Mouse (Mus musculus) left cerebral cortex, postnatal 4 days (tissue): ENCODE results near the gene Trp53i11. TPM values are rescaled to one million over a fixed set of nuclear protein-coding genes. Genes with fewer than 3 reads are reported as not detected.

ENCODE experiments used
- DNase-seq: peaks from one replicate; pipeline ENCODE4 v3.0.0-alpha.2; 2022
- intact Hi-C: fragments of 180-260 bp; cut with DNase I; formaldehyde crosslinking; loops from one replicate; pipeline ENCODE4 v1.15.1; 2025
- total RNA-seq, 2 experiments: library from RNA; stranded (reverse); gene quantifications; 2 replicates each; pipeline ENCODE4 v1.2.3; 2021

The Trp53i11 gene
- total RNA-seq, 2 experiments from 2014 or later: 89.0 to 93.9 TPM

GRCm38 (mm10) chr2:93170845-93171200, 16.5 kb upstream of the Trp53i11 start:
- peak; percentile 74 for DNase-seq
- intact Hi-C loops: no loop called here

- intact Hi-C loops: no loop called here
- no peak for DNase-seq
Measured at GRCm38 (mm10) chr2:93171929-93172328, 15.4 kb upstream of the Trp53i11 start.

GRCm38 (mm10) chr2:93172460-93172859, 14.9 kb upstream of the Trp53i11 start:
- no peak for DNase-seq
- intact Hi-C loops: no loop called here

GRCm38 (mm10) chr2:93174159-93174558, 13.2 kb upstream of the Trp53i11 start:
- intact Hi-C loops: no loop called here
- peak; percentile 46 for DNase-seq

DNA sequence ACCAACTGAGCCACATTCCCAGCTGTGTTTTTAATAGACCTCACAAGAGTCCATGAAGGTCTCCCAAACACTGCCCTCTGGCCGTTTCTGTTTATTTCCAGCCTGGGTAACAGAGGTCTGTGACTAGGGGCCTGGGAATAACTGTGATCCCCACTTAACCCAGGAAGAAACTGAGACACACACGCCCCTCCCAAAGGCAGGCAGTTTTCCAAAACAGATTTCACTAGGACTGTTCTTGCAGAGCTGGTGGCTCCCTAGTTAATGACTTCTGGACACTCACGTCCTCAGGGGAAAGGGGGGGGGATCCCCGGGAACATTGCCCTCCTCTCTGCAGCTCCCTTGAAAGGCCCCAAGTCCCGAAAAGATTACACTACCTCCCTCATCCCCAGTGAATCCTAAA, 12.1 kb upstream of the Trp53i11 start:
- no peak for DNase-seq
- intact Hi-C loops: no loop called here

DNA sequence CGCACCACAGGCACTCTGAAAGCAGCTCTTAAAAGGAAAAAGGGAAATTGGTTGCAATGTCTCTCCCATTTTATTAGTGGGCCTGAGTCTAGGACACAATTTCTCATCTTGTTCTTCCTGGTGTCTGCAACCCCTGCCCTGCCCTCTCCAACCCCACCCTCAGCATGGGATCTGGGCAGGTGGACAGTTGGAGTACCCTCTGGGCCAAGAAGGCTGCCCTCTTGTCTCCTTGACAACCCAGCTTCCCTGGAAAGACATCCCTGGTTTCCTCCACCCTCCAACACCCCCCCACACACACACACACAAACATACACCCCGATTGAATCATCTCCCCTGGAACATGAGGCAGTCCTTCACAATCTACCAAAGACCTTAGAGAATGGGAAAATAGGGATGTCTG, 11.6 kb upstream of the Trp53i11 start:
- intact Hi-C loops: no loop called here
- DNase-seq: no peak

DNA sequence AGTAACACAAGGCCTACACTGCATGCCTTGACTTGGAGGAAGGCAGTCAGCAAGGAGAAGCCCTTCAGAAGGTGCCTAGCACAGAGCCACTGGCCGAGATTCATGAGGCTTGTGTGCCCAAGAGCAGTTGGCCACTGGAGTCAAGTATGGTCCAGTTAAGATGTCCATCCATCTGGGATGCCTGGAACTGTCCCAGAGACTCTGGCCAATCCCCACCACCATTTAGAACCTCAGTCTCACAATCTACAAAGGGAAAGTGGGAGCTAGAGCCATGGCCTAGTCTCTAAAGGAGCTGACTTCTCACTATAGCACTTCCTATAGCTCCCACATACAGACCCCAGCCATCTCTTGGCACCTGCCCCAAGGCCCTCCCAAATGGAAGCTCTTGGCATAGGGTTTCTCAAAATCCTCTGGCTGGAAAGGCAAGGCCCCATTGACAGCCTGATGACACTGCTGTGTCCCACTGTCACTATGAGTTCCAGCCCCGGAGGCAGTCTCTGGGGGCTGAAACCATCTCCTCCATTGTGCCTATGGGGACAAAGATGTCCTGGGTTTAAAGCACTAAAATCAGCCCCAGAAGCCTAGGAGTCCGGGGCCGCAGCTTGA, 11.1 kb upstream of the Trp53i11 start:
- peak; percentile 81 for DNase-seq
- intact Hi-C loops: no loop called here

- intact Hi-C loops: no loop called here
- peak; percentile 97 for DNase-seq
Measured at GRCm38 (mm10) chr2:93176871-93177667, 10.3 kb upstream of the Trp53i11 start.

DNA sequence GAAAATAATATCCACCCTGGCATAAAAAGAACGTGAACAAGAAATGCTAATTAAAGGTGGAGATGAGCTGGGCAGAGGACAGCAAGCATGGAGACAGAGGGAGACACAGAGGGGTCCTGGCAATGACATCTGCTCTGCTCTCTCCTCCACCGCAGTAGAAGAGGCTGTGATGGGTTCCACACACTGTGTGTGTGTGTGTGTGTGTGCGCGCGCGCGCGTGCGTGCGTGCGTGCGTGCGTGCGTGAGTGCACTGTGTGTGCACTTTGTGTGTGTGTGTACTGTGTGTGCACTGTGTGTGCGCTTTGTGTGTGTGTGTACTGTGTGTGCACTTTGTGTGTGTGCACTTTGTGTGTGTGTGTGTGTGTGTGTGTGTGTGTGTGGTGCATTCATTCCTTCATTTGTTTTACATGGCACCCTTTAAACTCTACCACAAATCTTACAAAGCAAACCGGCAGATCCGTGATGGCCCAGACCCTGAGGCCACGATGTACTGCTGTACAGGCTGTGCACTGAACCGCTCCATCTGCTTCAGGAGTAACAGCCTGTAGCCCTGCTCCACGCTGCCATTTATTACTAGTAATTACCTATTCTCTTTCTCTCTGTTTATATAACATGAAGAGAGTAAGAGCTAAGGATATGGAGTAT, 9.6 kb upstream of the Trp53i11 start:
- no peak for DNase-seq
- intact Hi-C loops: no loop called here

- intact Hi-C loops: no loop called here
- no peak for DNase-seq
Measured at GRCm38 (mm10) chr2:93178313-93178677, 9.1 kb upstream of the Trp53i11 start.

DNA sequence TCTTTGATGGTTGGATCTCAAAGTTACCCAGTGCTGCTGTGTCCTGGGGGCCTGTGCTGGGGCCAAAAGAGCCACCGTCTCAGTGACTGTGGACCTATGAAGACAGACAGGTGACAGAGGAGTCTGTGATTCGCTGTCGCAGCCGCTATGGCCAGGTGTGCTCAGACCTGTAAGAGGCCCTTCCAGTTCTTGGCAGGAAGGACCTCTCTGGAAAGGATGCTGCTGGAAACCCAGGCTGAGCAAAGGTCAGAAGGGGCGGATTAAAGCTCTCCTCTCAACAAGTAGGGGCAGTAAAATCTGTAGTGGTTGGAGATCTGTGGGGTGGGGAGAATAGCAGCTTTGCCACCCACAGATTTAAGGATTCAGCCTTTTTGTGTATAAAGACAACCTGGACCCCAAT, 7.7 kb upstream of the Trp53i11 start:
- no peak for DNase-seq
- intact Hi-C loops: no loop called here

DNA sequence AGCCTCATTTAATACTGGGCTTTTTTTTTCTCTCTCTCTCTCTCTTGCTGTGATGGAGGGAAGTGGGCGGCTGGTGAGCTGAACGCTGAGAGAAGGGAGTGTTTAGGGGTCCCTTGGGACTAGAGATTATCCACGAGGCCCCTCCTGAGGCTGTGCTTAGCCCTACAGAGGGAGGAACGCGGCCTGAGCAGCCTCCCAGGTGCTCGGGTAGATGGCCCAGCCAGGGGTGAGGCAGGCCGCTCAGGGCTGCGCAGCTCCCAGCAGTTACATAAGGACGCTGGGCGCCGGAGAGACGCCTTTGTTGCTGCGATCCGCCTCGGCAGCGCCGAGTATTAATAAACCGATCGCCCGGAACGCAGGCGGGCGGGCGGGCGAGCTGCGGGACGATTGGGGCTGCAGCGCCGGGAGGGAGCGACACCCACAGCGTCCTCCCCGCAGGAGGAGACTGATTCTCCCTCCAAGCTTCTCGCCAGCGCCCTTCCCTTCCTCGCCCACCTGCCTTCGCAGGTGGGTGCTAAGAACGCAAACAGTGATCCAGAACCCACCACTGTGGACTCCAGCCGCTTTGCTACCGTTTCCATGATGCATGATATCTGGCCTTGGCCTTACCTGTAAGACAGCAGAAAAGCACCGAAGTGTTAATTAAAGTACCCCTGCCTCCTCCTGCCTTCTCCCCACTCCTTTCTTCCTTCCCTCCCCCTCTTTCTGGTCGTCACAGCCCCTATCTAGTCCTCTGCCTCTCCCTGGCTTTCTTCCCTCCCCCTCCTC, 7.1 kb upstream of the Trp53i11 start:
- DNase-seq: no peak
- intact Hi-C loops: no loop called here

- DNase-seq: no peak
- intact Hi-C loops: no loop called here
Measured at GRCm38 (mm10) chr2:93182859-93183258, 4.5 kb upstream of the Trp53i11 start.

GRCm38 (mm10) chr2:93188020-93188760, 842 bp downstream of the Trp53i11 start:
- intact Hi-C loops: loop anchor here (2.0 kb wide), 1 partner anchor 117 kb away; no protein-coding TSS in a partner anchor

DNA sequence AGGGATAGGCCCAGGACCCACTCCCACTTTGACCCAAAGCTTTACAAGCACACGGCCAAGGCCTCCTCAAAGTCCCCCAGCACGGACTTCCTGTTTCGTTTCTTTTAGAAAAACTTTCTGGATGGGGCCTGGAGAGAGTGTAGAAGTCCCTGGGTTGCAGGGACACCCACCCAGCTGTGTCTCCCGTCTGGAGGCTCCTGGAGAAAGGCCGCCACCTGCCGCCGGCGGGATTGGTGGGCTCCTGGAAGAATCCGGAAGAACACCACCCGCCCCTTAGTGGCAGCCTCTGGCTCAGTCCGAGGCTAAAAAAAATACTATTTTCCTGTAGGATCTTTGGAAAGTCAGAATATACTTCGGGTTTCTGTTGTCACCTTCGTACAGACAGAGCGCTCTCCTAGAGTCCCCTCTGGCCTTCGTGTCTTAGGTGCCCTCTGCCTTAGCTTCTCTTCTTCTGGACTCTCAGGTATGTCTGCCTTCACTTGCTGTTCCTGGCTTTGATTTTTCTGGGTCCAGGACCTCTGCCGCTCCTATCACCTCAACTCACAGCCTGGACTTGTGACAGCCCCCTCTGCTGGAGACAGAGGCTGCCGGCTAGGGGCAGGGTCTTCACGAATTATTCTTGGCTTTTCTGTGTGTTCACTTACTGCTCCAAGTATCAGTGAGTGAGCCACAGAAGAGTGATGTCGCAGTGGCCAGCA, 1.6 kb downstream of the Trp53i11 start:
- peak; percentile 70 for DNase-seq
- intact Hi-C loops: loop anchor here (2.0 kb wide), 1 partner anchor 118 kb away; no protein-coding TSS in a partner anchor

More at GRCm38 (mm10) chr2:93188020-93188760, 842 bp downstream of the Trp53i11 start:
- DNase-seq: no peak

DNA sequence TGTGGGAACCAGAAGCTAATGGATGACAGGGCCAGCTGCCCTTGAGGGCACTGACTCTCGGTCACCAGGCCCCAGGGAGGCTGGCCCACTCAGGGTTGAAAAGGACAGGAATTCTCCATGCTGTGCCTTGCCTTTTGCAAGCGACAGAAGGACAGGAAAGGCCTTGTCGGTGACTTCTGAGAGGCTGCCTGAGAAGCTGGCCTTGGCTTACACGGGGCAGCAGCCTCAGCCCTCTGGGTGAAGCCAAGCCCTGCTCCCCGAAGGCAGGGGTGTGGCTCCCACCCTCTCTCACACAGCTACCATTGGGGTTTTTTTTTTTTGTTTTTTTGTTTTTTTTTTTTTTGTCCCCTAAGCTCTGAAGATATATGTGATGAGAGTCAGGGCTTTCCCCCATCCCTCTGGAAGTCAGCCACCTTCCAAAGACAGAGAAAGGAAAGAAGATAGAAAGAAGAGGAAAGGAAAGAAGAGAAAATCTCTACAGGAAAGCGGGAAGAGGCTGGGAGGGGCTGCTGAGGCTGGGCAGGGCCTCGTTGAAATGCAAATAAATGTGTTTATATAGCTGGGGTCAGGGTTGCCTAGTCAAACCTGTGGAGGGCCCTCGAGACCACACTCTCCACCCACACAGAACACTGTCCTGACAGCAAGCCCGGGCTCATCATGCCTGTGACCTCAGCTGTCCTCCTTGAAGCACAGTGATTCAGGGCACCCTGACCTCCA, 3.6 kb downstream of the Trp53i11 start:
- no peak for DNase-seq
- intact Hi-C loops: no loop called here

DNA sequence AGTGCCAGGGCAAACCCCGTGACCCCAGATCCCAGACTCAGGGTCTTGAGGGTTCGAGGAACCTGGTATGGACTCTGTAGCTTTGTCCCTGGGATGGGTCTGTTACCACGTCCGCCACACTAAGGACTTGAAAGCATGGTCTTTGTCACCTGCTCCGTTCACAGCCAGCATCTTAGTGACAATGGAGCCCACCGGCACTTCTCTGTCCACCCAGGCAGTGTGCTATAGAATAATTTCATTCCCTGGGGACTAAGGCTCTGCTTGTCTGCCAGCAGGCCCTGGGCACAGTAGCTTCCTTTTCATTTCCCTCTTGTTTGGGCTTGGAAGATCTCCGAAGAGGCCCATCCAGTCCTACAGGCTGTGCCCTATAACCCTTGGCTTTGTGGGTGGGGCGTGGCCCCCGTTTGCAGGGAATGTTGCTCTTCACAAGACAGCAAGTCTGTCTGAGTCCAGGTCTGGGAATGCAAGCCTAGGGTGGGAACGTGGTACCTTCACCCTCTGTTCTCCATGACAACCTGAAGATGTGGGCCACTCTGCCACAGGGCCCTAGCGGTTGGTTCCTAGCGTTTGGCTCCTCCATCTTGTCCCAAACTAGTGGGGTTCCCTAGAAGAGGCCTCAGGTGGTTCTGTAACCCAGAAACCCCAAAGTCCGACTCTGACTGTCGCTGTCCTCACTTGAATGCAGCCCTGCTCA, 4.3 kb downstream of the Trp53i11 start:
- intact Hi-C loops: no loop called here
- DNase-seq: no peak

- intact Hi-C loops: no loop called here
- DNase-seq: no peak
Measured at GRCm38 (mm10) chr2:93192182-93192560, 4.8 kb downstream of the Trp53i11 start.

GRCm38 (mm10) chr2:93192671-93193080, 5.3 kb downstream of the Trp53i11 start:
- intact Hi-C loops: no loop called here
- DNase-seq: no peak
